ENCODE assay signal across 8 mouse cellular contexts in the genomic region with DNA sequence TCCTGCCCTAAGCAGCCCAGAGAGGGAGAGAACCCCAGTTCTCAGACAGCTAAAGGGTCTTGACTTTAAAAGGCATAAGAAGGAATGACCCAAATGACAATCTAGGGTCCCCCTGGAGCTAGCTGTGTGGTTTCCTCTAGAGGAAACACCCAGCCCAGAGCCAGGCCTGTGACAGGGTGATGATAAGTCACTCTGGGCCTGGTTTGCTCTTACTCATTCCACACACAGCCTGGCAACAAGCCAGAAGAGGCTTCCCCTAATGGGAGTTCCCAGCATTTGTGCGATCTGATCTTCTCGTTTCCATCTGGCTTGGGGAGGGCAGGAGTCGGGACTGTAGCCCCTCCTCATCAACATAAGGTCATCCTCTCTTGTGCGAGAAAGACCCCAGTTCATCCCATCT. TPM values are rescaled to one million over a fixed set of nuclear protein-coding genes. Genes with fewer than 3 reads are reported as not detected.
DNase-seq lines count a peak whose midpoint lies in the region; ATAC-seq and TF ChIP-seq lines count a peak whose summit lies in the region.

No protein-coding gene starts in this region.

- no peak for TF ChIP-seq CTCF in lung, adult 2 months (IDR thresholded peaks at IDR 0.05; ENCODE audit: insufficient read depth, low read length)

- peaks cover 48% of the 10 kb centered on the region for H3K4me1 ChIP-seq in lung, adult 2 months (ENCODE audit: control insufficient read depth, insufficient read depth, low read length)
- peaks cover 26% of the 10 kb centered on the region for H3K4me1 ChIP-seq in kidney, embryonic 16.5 days (ENCODE audit: insufficient read depth, low read length)

- no peak overlapping the region for H3K4me2 ChIP-seq in kidney, embryonic 16.5 days (replicated peaks; ENCODE audit: low read depth, low read length)

- peak overlapping the region; percentile 56; the same call in 1 of the 2 replicates for H3K27ac ChIP-seq in kidney, embryonic 16.5 days (ENCODE audit: low read length)

- H3K9ac ChIP-seq in kidney, embryonic 16.5 days (replicated peaks; ENCODE audit: low read length), result no peak overlapping the region

- H3K9me3 ChIP-seq in kidney, embryonic 16.5 days (ENCODE audit: low read length), result no peaks in the 10 kb centered on the region

- no peaks in the 10 kb centered on the region for H3K27me3 ChIP-seq in kidney, embryonic 16.5 days (ENCODE audit: insufficient read depth, low read length)

- DNase-seq in lung, adult 18-20 months, result peak; percentile 81 to 87
- DNase-seq in lung, adult 2 months, result no peak
- DNase-seq in adrenal gland, adult 8-10 months, result peak; percentile 76
- DNase-seq in heart, adult 9 months (ENCODE audit: low spot score in 2 of 2), result peak; percentile 80 to 81
- no peak for DNase-seq in ovary, postnatal 14 days (ENCODE audit: low spot score)
- DNase-seq in cerebellum, adult 8-10 months, result no peak

- H3K36me3 ChIP-seq in kidney, embryonic 16.5 days (ENCODE audit: insufficient read depth, low read length), result peaks cover 18% of the 10 kb centered on the region; the same call in 1 of the 2 replicates

- WGBS in lung, adult 2 months, result 17% methylated on average over 4 of the region's 4 CpGs
- WGBS in kidney, embryonic 16.5 days, result 16% methylated on average over 4 of the region's 4 CpGs

- peak; percentile 46; the same call in 1 of the 2 replicates for ATAC-seq in kidney, embryonic 16.5 days (ENCODE audit: low FRiP score, low TSS enrichment)
- peak; percentile 74 for ATAC-seq in megakaryocyte, adult 5-6 weeks (ENCODE audit: poor library complexity, severe bottlenecking)

- no peak overlapping the region for H3K4me3 ChIP-seq in lung, adult 2 months (replicated peaks; ENCODE audit: extremely low read depth, low read depth, low read length)
- no peak overlapping the region for H3K4me3 ChIP-seq in kidney, embryonic 16.5 days (ENCODE audit: low read length)

- no peak for TF ChIP-seq POLR2A in lung, adult 2 months (IDR thresholded peaks at IDR 0.05; ENCODE audit: borderline replicate concordance, extremely low read depth, low read depth, low read length)

RNA-seq across cellular contexts. Expression of gene Capn2, which starts 13.2 kb away (rescaled TPM):
- 69.0 and 71.5 TPM in 2 replicates for polyA plus RNA-seq in lung, adult 2 months (2012; rRNA removed)
- total RNA-seq in adrenal gland, adult 8-10 months (2022), result 10 to 100 TPM; 53.3 to 96.0 (median 73.4) TPM
- polyA plus RNA-seq in kidney, embryonic 16.5 days (2015; fragmentation: Nextera tagmentation; extraction: Ambion mirVana), result 136 and 142 TPM in 2 replicates
- 108 and 122 TPM in 2 replicates for total RNA-seq in megakaryocyte, adult 5-6 weeks (2015)
- total RNA-seq in megakaryocyte, adult 5-6 weeks (2017), result 174 and 241 TPM in 2 replicates

Comparison
In these comparisons a context has a peak if more than half of its experiments do, and no peak if none do; other contexts are left out.
1. DNase-seq: peak in lung, adult 18-20 months (2 of 2), adrenal gland, adult 8-10 months (single experiment) and heart, adult 9 months (2 of 2); none in lung, adult 2 months (single experiment), ovary, postnatal 14 days (single experiment) and cerebellum, adult 8-10 months (single experiment).